Mouse (Mus musculus) megakaryocyte, embryonic 14.5 days (primary cell): ENCODE measurements around the gene Ak5. TPM values are rescaled to one million over a fixed set of nuclear protein-coding genes. Genes with fewer than 3 reads are reported as not detected.
A peak's percentile ranks its signal among the peaks of the same experiment; 100 is the strongest.
"Not testable (repeated sequence)": the region's sequence is repeated elsewhere in the genome, so short reads cannot be mapped to it uniquely, and the experiment has no call there.

Experiments used
- H3K27me3 ChIP-seq: replicated peaks from 2 replicates; pipeline ENCODE3; 2012; ENCODE audit warnings: inconsistent platforms
- H3K36me3 ChIP-seq: replicated peaks from 2 replicates; pipeline ENCODE3; 2012; ENCODE audit warnings: low read length, inconsistent platforms, mixed read lengths
- H3K4me1 ChIP-seq: 2 replicates; pipeline ENCODE4 v1.6.1; 2012; ENCODE audit warnings: inconsistent platforms
- H3K4me3 ChIP-seq: replicated peaks from 2 replicates; pipeline ENCODE3; 2012; ENCODE audit warnings: moderate library complexity, mild to moderate bottlenecking, inconsistent platforms
- H3K9me3 ChIP-seq: 2 replicates; pipeline ENCODE4 v1.6.1; 2012; ENCODE audit warnings: inconsistent platforms
- FLI1 ChIP-seq: IDR thresholded peaks from 2 replicates; pipeline ENCODE4 v1.6.1; 2012; ENCODE audit warnings: low read length, inconsistent platforms, mixed read lengths
- GATA1 ChIP-seq: IDR thresholded peaks from 3 replicates; pipeline ENCODE4 v1.6.1; 2012; ENCODE audit warnings: mixed read lengths, low read length, inconsistent platforms, borderline replicate concordance
- polyA plus RNA-seq: library from polyadenylated mRNA; stranded (reverse); fragments of >175 nt; gene quantifications from 2 replicates; pipeline ENCODE4 v1.2.3, GENCODE M21; 2012; ENCODE audit warnings: low replicate concordance; ENCODE audit not compliant: insufficient read depth

Gene Ak5
- polyA plus RNA-seq, 1 experiment: 0.31 TPM

GRCm38 (mm10) chr3:152587007-152587406 lies 81.2 kb downstream of the Ak5 start:
- Histone ChIP-seq H3K9me3 (no peaks in the 10 kb centered on the region), H3K4me3 (no peak overlapping the region), H3K36me3 (no peaks in the 10 kb centered on the region), H3K27me3 (peaks cover 24% of the 10 kb centered on the region), H3K4me1 (peaks cover 4% of the 10 kb centered on the region; the same call in 1 of the 2 replicates)
- TF ChIP-seq FLI1 (no peak), GATA1 (no peak)

DNA sequence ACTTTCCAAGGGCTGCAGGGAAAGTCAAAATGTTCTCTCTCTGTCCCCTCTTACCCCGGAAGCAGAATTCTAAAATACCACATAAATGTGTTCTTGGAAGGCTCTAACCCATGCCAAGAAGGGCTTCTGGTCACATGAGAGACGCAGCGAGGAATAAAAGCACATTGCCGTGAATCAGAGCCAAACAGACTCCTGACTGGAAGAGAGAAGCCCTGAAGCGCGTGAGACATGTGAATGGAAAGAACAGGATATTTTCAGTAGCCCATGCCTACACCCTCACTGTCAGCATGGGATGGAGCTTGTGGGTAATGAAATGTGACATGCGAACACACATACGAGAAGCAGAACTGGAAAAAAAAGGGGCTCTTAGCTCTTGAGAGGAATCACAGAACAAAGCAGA lies 82.0 kb downstream of the Ak5 start:
- peaks cover 24% of the 10 kb centered on the region for H3K27me3 ChIP-seq
- H3K36me3 ChIP-seq: no peaks in the 10 kb centered on the region
- TF ChIP-seq GATA1: no peak
- TF ChIP-seq FLI1: no peak
- H3K4me3 ChIP-seq: no peak overlapping the region
- H3K9me3 ChIP-seq: no peaks in the 10 kb centered on the region
- peaks cover 4% of the 10 kb centered on the region; the same call in 1 of the 2 replicates for H3K4me1 ChIP-seq

DNA sequence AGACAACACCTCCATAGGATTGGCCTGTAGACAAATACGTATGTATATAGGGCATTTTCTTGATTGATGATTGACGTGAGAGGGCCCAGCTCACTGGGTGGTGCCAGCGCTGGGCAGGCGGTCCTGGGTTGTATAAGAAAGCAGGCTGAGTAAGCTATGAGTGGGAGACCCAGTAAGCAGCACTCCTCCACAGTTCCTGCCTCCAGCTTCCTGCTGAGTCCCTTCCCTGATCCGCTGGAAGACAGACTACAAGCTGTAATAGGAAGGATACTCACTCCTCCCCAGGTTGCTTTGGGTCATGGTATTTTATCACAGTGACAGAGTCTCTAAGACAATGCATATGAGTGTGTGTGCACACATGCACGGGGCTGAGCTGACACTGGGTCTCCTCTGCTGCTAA lies 82.6 kb downstream of the Ak5 start:
- H3K36me3 ChIP-seq: no peaks in the 10 kb centered on the region
- TF ChIP-seq FLI1: no peak
- TF ChIP-seq GATA1: no peak
- peaks cover 4% of the 10 kb centered on the region; the same call in 1 of the 2 replicates for H3K4me1 ChIP-seq
- H3K4me3 ChIP-seq: no peak overlapping the region
- H3K27me3 ChIP-seq: peaks cover 22% of the 10 kb centered on the region
- H3K9me3 ChIP-seq: no peaks in the 10 kb centered on the region

GRCm38 (mm10) chr3:152583033-152583432 lies 85.1 kb downstream of the Ak5 start:
- H3K9me3 ChIP-seq: no peaks in the 10 kb centered on the region; the same call in 1 of the 2 replicates
- peaks cover 4% of the 10 kb centered on the region; the same call in 1 of the 2 replicates for H3K4me1 ChIP-seq
- TF ChIP-seq FLI1: no peak
- no peak for TF ChIP-seq GATA1
- peaks cover 23% of the 10 kb centered on the region for H3K27me3 ChIP-seq
- no peaks in the 10 kb centered on the region for H3K36me3 ChIP-seq
- H3K4me3 ChIP-seq: no peak overlapping the region

DNA sequence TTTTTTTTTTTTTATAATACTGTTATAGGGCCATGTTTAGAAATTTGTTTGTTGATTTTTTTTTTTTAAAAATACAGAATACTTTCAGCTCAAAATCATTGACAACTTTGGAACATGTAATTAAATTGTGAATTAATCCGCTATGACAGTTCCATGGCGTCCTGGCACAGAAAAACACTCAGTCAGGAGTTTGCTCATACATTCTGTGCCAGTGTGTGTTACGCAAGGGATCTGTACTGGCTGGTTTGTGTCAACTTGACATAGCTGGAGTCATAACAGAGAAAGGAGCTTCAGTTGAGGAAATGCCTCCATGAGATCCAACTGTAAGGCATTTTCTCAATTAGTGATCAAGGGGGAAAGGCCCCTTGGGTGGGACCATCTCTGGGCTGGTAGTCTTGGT lies 86.3 kb downstream of the Ak5 start:
- not testable (repeated sequence) for H3K36me3 ChIP-seq, H3K4me3 ChIP-seq, H3K9me3 ChIP-seq, H3K4me1 ChIP-seq
- peaks cover 21% of the 10 kb centered on the region for H3K27me3 ChIP-seq

DNA sequence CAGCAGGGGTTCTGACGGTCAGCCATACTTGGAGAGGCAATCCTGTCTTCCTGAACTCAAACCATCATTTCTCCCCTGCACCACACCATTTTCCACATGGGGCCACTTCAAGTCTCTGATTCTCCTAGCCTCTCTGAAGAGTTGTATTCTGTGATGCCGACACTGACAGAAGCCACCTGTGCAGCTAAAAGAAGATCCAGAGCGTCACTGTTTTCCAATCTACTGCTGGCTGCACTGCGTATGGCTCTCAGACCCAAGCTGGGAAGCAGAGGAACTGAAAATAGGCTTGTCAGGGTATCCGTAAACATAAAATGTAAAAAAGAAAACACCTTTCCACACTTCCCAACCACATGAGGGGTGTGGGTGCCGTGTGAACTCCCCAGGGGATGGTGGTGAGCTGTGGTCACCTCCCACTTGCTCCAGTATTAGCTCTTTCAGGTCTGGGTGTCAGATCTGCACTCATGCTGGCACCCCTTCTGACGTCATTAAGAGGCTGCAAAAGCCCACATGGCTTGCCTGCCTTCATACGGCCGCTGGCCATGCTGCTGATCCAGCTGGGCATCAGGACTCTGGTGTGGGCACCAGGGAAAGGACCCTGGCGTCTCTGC lies 88.1 kb downstream of the Ak5 start:
- TF ChIP-seq GATA1: no peak
- TF ChIP-seq FLI1: no peak
- no peaks in the 10 kb centered on the region for H3K36me3 ChIP-seq
- no peak overlapping the region for H3K4me3 ChIP-seq
- H3K4me1 ChIP-seq: no peaks in the 10 kb centered on the region
- H3K9me3 ChIP-seq: no peaks in the 10 kb centered on the region; the same call in 1 of the 2 replicates
- peaks cover 11% of the 10 kb centered on the region for H3K27me3 ChIP-seq

- TF ChIP-seq FLI1 (no peak), GATA1 (no peak)
- no peaks in the 10 kb centered on the region; the same call in 1 of the 2 replicates for H3K9me3 ChIP-seq
- H3K4me1 ChIP-seq: no peaks in the 10 kb centered on the region
- no peak overlapping the region for H3K4me3 ChIP-seq
- H3K27me3 ChIP-seq: peaks cover 9% of the 10 kb centered on the region
- H3K36me3 ChIP-seq: no peaks in the 10 kb centered on the region
These were observed 89.6 kb downstream of the Ak5 start for GRCm38 (mm10) chr3:152578282-152579228.

DNA sequence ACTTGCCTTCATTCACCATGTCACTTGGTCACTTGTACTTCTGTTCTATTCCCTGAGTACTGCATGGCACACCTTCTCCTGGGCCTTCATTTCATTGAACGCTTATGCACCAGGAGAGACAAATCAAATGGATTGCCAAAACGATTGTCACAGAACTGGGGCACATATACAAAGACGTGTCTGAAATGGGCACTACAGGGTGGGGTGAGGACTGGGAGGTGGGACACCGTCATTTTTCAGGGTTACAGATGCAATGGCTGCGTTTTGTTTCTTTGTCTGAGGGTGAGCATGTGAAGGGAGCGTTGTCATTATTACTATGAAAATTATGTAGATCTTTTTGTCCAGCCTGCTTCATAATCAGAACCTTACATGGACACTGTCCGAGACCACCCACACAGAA lies 90.4 kb downstream of the Ak5 start:
- no peaks in the 10 kb centered on the region; the same call in 1 of the 2 replicates for H3K9me3 ChIP-seq
- H3K27me3 ChIP-seq: peaks cover 9% of the 10 kb centered on the region
- H3K4me3 ChIP-seq: no peak overlapping the region
- H3K4me1 ChIP-seq: no peaks in the 10 kb centered on the region
- no peaks in the 10 kb centered on the region for H3K36me3 ChIP-seq
- TF ChIP-seq FLI1 (no peak), GATA1 (no peak)

- peaks cover 7% of the 10 kb centered on the region for H3K27me3 ChIP-seq
- H3K36me3 ChIP-seq: no peaks in the 10 kb centered on the region
- H3K4me3 ChIP-seq: no peak overlapping the region
- TF ChIP-seq FLI1 (no peak), GATA1 (no peak)
- no peaks in the 10 kb centered on the region; the same call in 1 of the 2 replicates for H3K9me3 ChIP-seq
- H3K4me1 ChIP-seq: no peaks in the 10 kb centered on the region
These were observed 90.9 kb downstream of the Ak5 start for GRCm38 (mm10) chr3:152577273-152577672.

DNA sequence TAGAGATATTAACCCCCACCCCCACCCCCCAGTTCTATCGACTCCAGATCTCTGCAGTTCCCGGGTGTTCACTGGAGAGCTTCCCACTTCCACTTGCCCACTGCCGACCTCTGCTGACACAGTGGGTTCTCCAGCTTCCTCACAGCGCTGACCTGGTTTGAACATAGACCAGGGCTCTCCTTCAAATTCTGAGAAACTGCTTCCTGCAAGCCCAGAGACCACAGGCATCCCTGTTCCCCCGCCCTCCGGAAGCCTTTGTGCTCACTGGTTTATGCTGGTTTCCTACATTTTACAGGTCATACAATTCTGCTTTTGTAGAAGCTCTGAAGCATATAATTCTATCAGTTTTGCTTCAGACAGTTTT lies 98.9 kb downstream of the Ak5 start:
- H3K9me3 ChIP-seq: no peaks in the 10 kb centered on the region
- peaks cover 37% of the 10 kb centered on the region for H3K4me1 ChIP-seq
- H3K27me3 ChIP-seq: no peaks in the 10 kb centered on the region
- H3K36me3 ChIP-seq: no peaks in the 10 kb centered on the region
- peak overlapping the region; percentile 70 for H3K4me3 ChIP-seq
- TF ChIP-seq GATA1: no peak
- no peak for TF ChIP-seq FLI1
